Mouse (Mus musculus) bone marrow, adult 2 months (tissue): ENCODE results near the gene Dennd1a.

Experiments
- CTCF ChIP-seq: fragments of 200-500 bp; IDR thresholded peaks from 2 replicates; pipeline ENCODE4 v1.5.1; 2011; ENCODE audit warnings: low read length, control low read depth; ENCODE audit not compliant: control insufficient read depth, insufficient read depth
- POLR2A ChIP-seq: fragments of 200-500 bp; IDR thresholded peaks from 2 replicates; pipeline ENCODE4 v1.6.1; 2011; ENCODE audit warnings: low read depth, mild to moderate bottlenecking, control low read depth, low read length, borderline replicate concordance; ENCODE audit not compliant: control insufficient read depth

- no peak for TF ChIP-seq CTCF
- TF ChIP-seq POLR2A: no peak
These were observed 405.8 kb downstream of the Dennd1a start for GRCm38 (mm10) chr2:37881262-37881913.
